Mouse (Mus musculus) forebrain, postnatal 0 days (tissue): ENCODE data around the gene Wipf2. TPM values are rescaled to one million over a fixed set of nuclear protein-coding genes. Genes with fewer than 3 reads are reported as not detected.

Experiments
- ATAC-seq: fragments of 200-750 bp; cut with Nextera tagmentation; 2 replicates; pipeline ENCODE4 v1.8.0; 2017; ENCODE audit warnings: mild to moderate bottlenecking, moderate library complexity
- DNase-seq: peaks from one replicate; pipeline ENCODE4 v3.0.0-alpha.2; 2015
- H3K27ac ChIP-seq: fragments of 300-500 bp; sonication (generic); 2 replicates; pipeline ENCODE4 v1.5.1; 2014; ENCODE audit warnings: low read depth, mild to moderate bottlenecking, antibody characterized with exemption, low read length, moderate library complexity, mixed read lengths
- H3K27me3 ChIP-seq: fragments of 300-500 bp; sonication (generic); 2 replicates; pipeline ENCODE4 v1.6.1; 2014; ENCODE audit warnings: mild to moderate bottlenecking, low read length, mixed read lengths; ENCODE audit not compliant: insufficient read depth
- H3K36me3 ChIP-seq: fragments of 300-500 bp; sonication (generic); 2 replicates; pipeline ENCODE4 v1.6.1; 2014; ENCODE audit warnings: mild to moderate bottlenecking, moderate library complexity; ENCODE audit not compliant: insufficient read depth
- H3K4me1 ChIP-seq: fragments of 300-500 bp; sonication (generic); 2 replicates; pipeline ENCODE4 v1.6.1; 2014; ENCODE audit warnings: antibody characterized with exemption; ENCODE audit not compliant: insufficient read depth
- H3K4me2 ChIP-seq: fragments of 300-500 bp; sonication (generic); 2 replicates; pipeline ENCODE4 v1.6.1; 2014; ENCODE audit warnings: low read depth, mild to moderate bottlenecking, moderate library complexity
- H3K4me3 ChIP-seq: fragments of 300-500 bp; sonication (generic); 2 replicates; pipeline ENCODE4 v1.5.1; 2014; ENCODE audit warnings: low read depth, low read length, mixed read lengths
- H3K9ac ChIP-seq: fragments of 300-500 bp; sonication (generic); 2 replicates; pipeline ENCODE4 v1.6.1; 2014; ENCODE audit warnings: mild to moderate bottlenecking
- H3K9me3 ChIP-seq: fragments of 300-500 bp; sonication (generic); 2 replicates; pipeline ENCODE4 v1.6.1; 2016; ENCODE audit warnings: low read length
- CTCF ChIP-seq: sonication (generic); IDR thresholded peaks from 2 replicates; pipeline ENCODE4 v1.5.1; 2016; ENCODE audit warnings: antibody characterized with exemption, control low read depth, low read depth
- WGBS: fragments of 180-500 bp; shearing (Covaris S2); extraction: QIAGEN DNeasy Blood & Tissue Kit; methylation state at CpG from one replicate; pipeline ENCODE4 v1.1.7; 2014; 5-methylcytosine and 5-hydroxymethylcytosine counted together
- polyA plus RNA-seq: library from polyadenylated mRNA; unstranded; fragments of >200 nt; fragmentation: Nextera tagmentation; extraction: Ambion mirVana; gene quantifications from 2 replicates; pipeline ENCODE4 v1.2.1, GENCODE M21; 2015
- total RNA-seq: library from RNA; depleted of rRNA; stranded (reverse); fragments of >200 nt; gene quantifications from 2 replicates; pipeline ENCODE4 v1.2.3, GENCODE M21; 2014; rRNA removed

Wipf2 gene
- total and polyA plus RNA-seq, 2 experiments from 2014 or later = 3.0 to 8.2 TPM

GRCm38 (mm10) chr11:98954373-98954772, 90.9 kb downstream of the Wipf2 start:
- peak overlapping the region; percentile 28; the same call in 1 of the 2 replicates for H3K4me2 ChIP-seq
- H3K36me3 ChIP-seq = 0 out of 2 replicates have a peak, but pooled peaks cover 3% of the 10 kb centered on the region
- H3K27ac ChIP-seq = no peak overlapping the region
- DNase-seq (peak; percentile 72), ATAC-seq (peak; percentile 66)
- no peak overlapping the region for H3K4me3 ChIP-seq
- H3K27me3 ChIP-seq = no peaks in the 10 kb centered on the region
- TF ChIP-seq CTCF = peak; percentile 76
- WGBS = 7% methylated on average over 10 of the region's 10 CpGs
- no peak overlapping the region for H3K9ac ChIP-seq
- peaks cover 16% of the 10 kb centered on the region; the same call in 1 of the 2 replicates for H3K4me1 ChIP-seq
- no peaks in the 10 kb centered on the region for H3K9me3 ChIP-seq

Other genes with a start within 250 kb of the Wipf2 start
- gene Gm12355, start 238.0 kb upstream of the Wipf2 start, total RNA-seq = 0.29 TPM in 1 of 2 replicates, not detected in the other
- 0.68 and 0.98 TPM in 2 replicates for gene Gm12355, start 238.0 kb upstream of the Wipf2 start, polyA plus RNA-seq
- gene Gsdma3, start 237.3 kb upstream of the Wipf2 start, total RNA-seq = not detected in 2 replicates
- not detected in 2 replicates for gene Gsdma3, start 237.3 kb upstream of the Wipf2 start, polyA plus RNA-seq
- gene Gsdma2, start 216.9 kb upstream of the Wipf2 start, total RNA-seq = not detected in 2 replicates
- 0.11 TPM in 1 of 2 replicates, not detected in the other for gene Gsdma2, start 216.9 kb upstream of the Wipf2 start, polyA plus RNA-seq
- gene Gsdma, start 199.3 kb upstream of the Wipf2 start, total RNA-seq = not detected in 2 replicates
- gene Gsdma, start 199.3 kb upstream of the Wipf2 start, polyA plus RNA-seq = 0.15 TPM in 1 of 2 replicates, not detected in the other
- gene Psmd3, start 181.1 kb upstream of the Wipf2 start, total RNA-seq = 83.8 and 113 TPM in 2 replicates
- 183 and 202 TPM in 2 replicates for gene Psmd3, start 181.1 kb upstream of the Wipf2 start, polyA plus RNA-seq
- gene Csf3, start 162.4 kb upstream of the Wipf2 start, total RNA-seq = not detected in 2 replicates
- not detected in 2 replicates for gene Csf3, start 162.4 kb upstream of the Wipf2 start, polyA plus RNA-seq
- 54.0 and 66.5 TPM in 2 replicates for gene Med24, start 134.2 kb upstream of the Wipf2 start, total RNA-seq
- gene Med24, start 134.2 kb upstream of the Wipf2 start, polyA plus RNA-seq = 46.4 and 49.3 TPM in 2 replicates
- gene Thra, start 123.0 kb upstream of the Wipf2 start, total RNA-seq = 1,003 and 1,159 TPM in 2 replicates
- gene Thra, start 123.0 kb upstream of the Wipf2 start, polyA plus RNA-seq = 223 and 233 TPM in 2 replicates
- gene Nr1d1, start 88.3 kb upstream of the Wipf2 start, total RNA-seq = 4.5 and 6.7 TPM in 2 replicates
- gene Nr1d1, start 88.3 kb upstream of the Wipf2 start, polyA plus RNA-seq = 10.8 and 11.4 TPM in 2 replicates
- 87.2 and 94.6 TPM in 2 replicates for gene Msl1, start 68.1 kb upstream of the Wipf2 start, total RNA-seq
- gene Msl1, start 68.1 kb upstream of the Wipf2 start, polyA plus RNA-seq = 16.3 and 24.1 TPM in 2 replicates
- gene Casc3, start 58.7 kb upstream of the Wipf2 start, total RNA-seq = 22.5 and 27.2 TPM in 2 replicates
- gene Casc3, start 58.7 kb upstream of the Wipf2 start, polyA plus RNA-seq = 29.5 and 37.4 TPM in 2 replicates
- gene Rapgefl1, start 26.9 kb upstream of the Wipf2 start, total RNA-seq = 28.7 TPM in 2 replicates
- 5.6 and 9.8 TPM in 2 replicates for gene Rapgefl1, start 26.9 kb upstream of the Wipf2 start, polyA plus RNA-seq
- 2.2 and 2.3 TPM in 2 replicates for gene Cdc6, start 44.2 kb downstream of the Wipf2 start, total RNA-seq
- gene Cdc6, start 44.2 kb downstream of the Wipf2 start, polyA plus RNA-seq = 1.3 and 1.7 TPM in 2 replicates
- gene Rara, start 64.2 kb downstream of the Wipf2 start, total RNA-seq = 11.6 and 15.2 TPM in 2 replicates
- 9.5 and 10.7 TPM in 2 replicates for gene Rara, start 64.2 kb downstream of the Wipf2 start, polyA plus RNA-seq
- gene Gjd3, start 119.4 kb downstream of the Wipf2 start, total RNA-seq = 1.2 and 1.4 TPM in 2 replicates
- gene Gjd3, start 119.4 kb downstream of the Wipf2 start, polyA plus RNA-seq = 2.0 and 2.7 TPM in 2 replicates
- gene Top2a, start 160.6 kb downstream of the Wipf2 start, total RNA-seq = 30.2 and 40.7 TPM in 2 replicates
- 18.1 and 19.7 TPM in 2 replicates for gene Top2a, start 160.6 kb downstream of the Wipf2 start, polyA plus RNA-seq
- 99.0 and 102 TPM in 2 replicates for gene Igfbp4, start 177.6 kb downstream of the Wipf2 start, total RNA-seq
- gene Igfbp4, start 177.6 kb downstream of the Wipf2 start, polyA plus RNA-seq = 128 and 142 TPM in 2 replicates
- gene Tns4, start 225.7 kb downstream of the Wipf2 start, total RNA-seq = 0.48 TPM in 1 of 2 replicates, not detected in the other
- gene Tns4, start 225.7 kb downstream of the Wipf2 start, polyA plus RNA-seq = 0.29 TPM in 1 of 2 replicates, not detected in the other